ENCODE assay signal across 27 mouse cellular contexts in the genomic region with DNA sequence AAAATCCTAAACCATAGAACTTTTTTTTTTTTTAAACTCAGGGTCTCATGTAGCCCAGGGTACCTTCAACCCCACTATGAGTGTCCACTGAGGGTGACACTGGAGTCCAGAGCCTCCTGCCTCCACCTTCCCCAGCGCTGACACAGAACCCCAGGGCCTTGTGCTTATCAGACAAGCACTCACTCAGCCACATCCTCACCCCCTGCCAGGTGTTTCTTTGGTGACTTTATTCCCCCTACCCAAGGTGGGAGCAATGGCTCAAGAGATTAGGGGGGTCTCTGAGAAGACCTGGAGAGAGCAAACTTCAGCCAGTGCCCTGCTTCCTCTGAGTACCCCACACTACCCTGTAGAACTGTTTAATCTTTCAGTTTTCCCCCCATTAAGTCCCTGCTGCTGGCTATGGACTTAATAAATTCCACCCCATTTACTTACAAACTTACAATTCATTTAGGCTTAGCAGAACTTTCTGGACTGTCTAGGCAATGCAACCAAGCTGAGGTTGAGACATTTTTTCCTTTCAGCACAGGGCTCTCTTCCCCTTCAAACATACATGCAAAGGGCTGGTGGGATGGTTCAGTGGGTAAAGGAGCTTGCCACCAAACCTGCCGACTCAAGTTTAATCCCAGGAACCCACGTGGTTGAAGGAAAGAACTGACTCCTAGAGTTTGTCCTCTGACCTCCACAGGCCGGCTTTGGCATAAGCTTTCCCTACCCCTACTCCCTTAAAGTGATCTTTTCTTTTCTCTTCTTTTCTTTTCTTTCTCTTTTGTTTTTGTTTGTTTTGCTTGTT. TPM values are rescaled to one million over a fixed set of nuclear protein-coding genes. Genes with fewer than 3 reads are reported as not detected.
A peak's percentile ranks its signal among the peaks of the same experiment; 100 is the strongest.
DNase-seq lines count a peak whose midpoint lies in the region; ATAC-seq and TF ChIP-seq lines count a peak whose summit lies in the region.
"Had no signal": no experiment of that assay in that cellular context is flagged by ENCODE, and none has a peak within 500 bp of the region (broad histone marks: within the 10 kb centered on the region; RNA-seq: fewer than 3 reads in every experiment).

No protein-coding gene starts in this region.

- TF ChIP-seq POLR2A in kidney, adult 2 months (IDR thresholded peaks at IDR 0.05; ENCODE audit: low read depth, low read length), result no peak
- no peak; a peak in 1 of 4 replicates for TF ChIP-seq POLR2A in MEL (IDR thresholded peaks at IDR 0.05; ENCODE audit: control insufficient read depth in 1 of 2, insufficient read depth in 1 of 2, low read depth in 1 of 2, low read length in 2 of 2, poor library complexity in 1 of 2)

- H3K4me1 ChIP-seq in kidney, adult 2 months (ENCODE audit: control insufficient read depth, insufficient read depth, low read length), result no peaks in the 10 kb centered on the region; the same call in 1 of the 2 replicates
- H3K4me1 ChIP-seq in kidney, embryonic 16.5 days (ENCODE audit: insufficient read depth, low read length), result peaks cover 21% of the 10 kb centered on the region
- H3K4me1 ChIP-seq in MEL (ENCODE audit: control insufficient read depth in 1 of 2, insufficient read depth in 2 of 2, low read length in 2 of 2), result peaks cover 31 to 58% of the 10 kb centered on the region in 2 experiments
- H3K4me1 ChIP-seq in forebrain, embryonic 11.5 days (replicated peaks; ENCODE audit: control insufficient read depth, insufficient read depth, low read length), result peaks cover 7% of the 10 kb centered on the region; the same call in 1 of the 2 replicates
- H3K4me1 ChIP-seq in lung, postnatal 0 days (ENCODE audit: insufficient read depth, low read depth, low read length), result peaks cover 17% of the 10 kb centered on the region; the same call in 1 of the 2 replicates

- DNase-seq in kidney, adult 2 months, result peak; percentile 62
- DNase-seq in MEL (ENCODE audit: low read depth, low spot score), result peak; percentile 78
- peak; percentile 50 for DNase-seq in thymus, postnatal 25 days
- DNase-seq in forebrain, embryonic 11.5 days (ENCODE audit: low spot score), result no peak
- DNase-seq in urinary bladder, postnatal 4 days (ENCODE audit: low spot score in 2 of 2), result no peak
- DNase-seq in lung, postnatal 0 days (ENCODE audit: low spot score), result no peak
- DNase-seq: adrenal gland, postnatal 25 days; cerebellum, adult 11-12 months; cerebellum, adult 9-11 months; forebrain, postnatal 0 days; heart, postnatal 10 days; lung, postnatal 36 days; retina, postnatal 1 day; right cerebral cortex, postnatal 14 days had no signal

- 54% methylated on average over 4 of the region's 4 CpGs for WGBS in kidney, adult 2 months
- 35% methylated on average over 4 of the region's 4 CpGs for WGBS in kidney, embryonic 16.5 days
- WGBS in forebrain, embryonic 11.5 days, result 22% methylated on average over 4 of the region's 4 CpGs
- WGBS in lung, postnatal 0 days, result 45% methylated on average over 4 of the region's 4 CpGs

- H3K27me3 ChIP-seq in kidney, adult 2 months (replicated peaks; ENCODE audit: control insufficient read depth, insufficient read depth, low read length), result no peaks in the 10 kb centered on the region
- H3K27me3 ChIP-seq in kidney, embryonic 16.5 days (ENCODE audit: insufficient read depth, low read length), result no peaks in the 10 kb centered on the region
- H3K27me3 ChIP-seq in MEL (ENCODE audit: control insufficient read depth in 1 of 2, insufficient read depth in 2 of 2, low read length in 2 of 2), result no peaks in the 10 kb centered on the region
- peaks cover 8% of the 10 kb centered on the region; the same call in 1 of the 2 replicates for H3K27me3 ChIP-seq in forebrain, embryonic 11.5 days (ENCODE audit: control insufficient read depth, insufficient read depth, low read length)
- H3K27me3 ChIP-seq in lung, postnatal 0 days (replicated peaks; ENCODE audit: insufficient read depth, low read length), result no peaks in the 10 kb centered on the region
- H3K27me3 ChIP-seq: intestine, embryonic 15.5 days; lung, embryonic 15.5 days had no signal

- no peak overlapping the region for H3K4me3 ChIP-seq in kidney, adult 2 months (ENCODE audit: insufficient read depth, low read depth, low read length)
- H3K4me3 ChIP-seq in kidney, embryonic 16.5 days (ENCODE audit: low read length), result no peak overlapping the region
- peak overlapping the region in 1 of 2 experiments; percentile 27; a peak in 1 of 4 replicates for H3K4me3 ChIP-seq in MEL (ENCODE audit: control insufficient read depth in 1 of 2, insufficient read depth in 1 of 2, low read depth in 2 of 2, low read length in 2 of 2)
- no peak overlapping the region for H3K4me3 ChIP-seq in forebrain, embryonic 11.5 days (ENCODE audit: low read depth, low read length)
- no peak overlapping the region for H3K4me3 ChIP-seq in lung, postnatal 0 days (ENCODE audit: low read depth, low read length)
- H3K4me3 ChIP-seq: embryonic facial prominence, embryonic 13.5 days; forebrain, embryonic 10.5 days; heart, embryonic 13.5 days; hindbrain, embryonic 10.5 days; intestine, embryonic 15.5 days; limb, embryonic 12.5 days; liver, embryonic 15.5 days; lung, embryonic 15.5 days; midbrain, embryonic 13.5 days had no signal

- H3K27ac ChIP-seq in kidney, adult 2 months (ENCODE audit: insufficient read depth, low read depth, low read length), result no peak overlapping the region
- H3K27ac ChIP-seq in kidney, embryonic 16.5 days (ENCODE audit: low read length), result no peak overlapping the region
- H3K27ac ChIP-seq in MEL (ENCODE audit: control insufficient read depth, low read depth, low read length), result peak overlapping the region; percentile 99
- no peak overlapping the region for H3K27ac ChIP-seq in forebrain, embryonic 11.5 days (ENCODE audit: low read depth, low read length)
- no peak overlapping the region for H3K27ac ChIP-seq in lung, postnatal 0 days (ENCODE audit: low read length)
- H3K27ac ChIP-seq: embryonic facial prominence, embryonic 13.5 days; forebrain, embryonic 10.5 days; heart, embryonic 13.5 days; hindbrain, embryonic 10.5 days; hindbrain, postnatal 0 days; intestine, embryonic 15.5 days; limb, embryonic 12.5 days; liver, embryonic 15.5 days; lung, embryonic 15.5 days; midbrain, embryonic 13.5 days had no signal

- TF ChIP-seq EP300 in MEL (IDR thresholded peaks at IDR 0.05; ENCODE audit: low read depth in 1 of 2, low read length in 2 of 2), result peak; percentile 83 to 84
- no peak for TF ChIP-seq EP300 in lung, postnatal 0 days (IDR thresholded peaks at IDR 0.05)

- no peaks in the 10 kb centered on the region for H3K9me3 ChIP-seq in kidney, embryonic 16.5 days (ENCODE audit: low read length)
- no peaks in the 10 kb centered on the region for H3K9me3 ChIP-seq in MEL (replicated peaks; ENCODE audit: insufficient read depth, low read length)
- H3K9me3 ChIP-seq in forebrain, embryonic 11.5 days (ENCODE audit: control insufficient read depth, low read length), result no peaks in the 10 kb centered on the region
- no peaks in the 10 kb centered on the region for H3K9me3 ChIP-seq in lung, postnatal 0 days (ENCODE audit: low read length)
- H3K9me3 ChIP-seq: embryonic facial prominence, embryonic 13.5 days; forebrain, embryonic 10.5 days; heart, embryonic 13.5 days; hindbrain, embryonic 10.5 days; intestine, embryonic 15.5 days; limb, embryonic 12.5 days; liver, embryonic 15.5 days; lung, embryonic 15.5 days; midbrain, embryonic 13.5 days had no signal

- no peak overlapping the region for H3K9ac ChIP-seq in kidney, embryonic 16.5 days (replicated peaks; ENCODE audit: low read length)
- H3K9ac ChIP-seq in MEL (ENCODE audit: control insufficient read depth, low read depth, low read length, poor library complexity, severe bottlenecking), result peak overlapping the region; percentile 87
- no peak overlapping the region for H3K9ac ChIP-seq in forebrain, embryonic 11.5 days (ENCODE audit: low read length)
- no peak overlapping the region for H3K9ac ChIP-seq in lung, postnatal 0 days (replicated peaks; ENCODE audit: low read depth)
- H3K9ac ChIP-seq: embryonic facial prominence, embryonic 13.5 days; forebrain, postnatal 0 days; heart, embryonic 13.5 days; intestine, embryonic 15.5 days; limb, embryonic 12.5 days; liver, embryonic 15.5 days; lung, embryonic 15.5 days; midbrain, embryonic 13.5 days had no signal

- no peaks in the 10 kb centered on the region for H3K36me3 ChIP-seq in kidney, adult 2 months (ENCODE audit: control insufficient read depth, insufficient read depth, low read length)
- H3K36me3 ChIP-seq in kidney, embryonic 16.5 days (ENCODE audit: insufficient read depth, low read length), result no peaks in the 10 kb centered on the region
- H3K36me3 ChIP-seq in MEL (ENCODE audit: control insufficient read depth in 1 of 2, insufficient read depth in 2 of 2, low read length in 2 of 2), result peaks cover 0 to 47% of the 10 kb centered on the region in 2 experiments; a peak in 2 of 4 replicates
- no peaks in the 10 kb centered on the region for H3K36me3 ChIP-seq in forebrain, embryonic 11.5 days (ENCODE audit: control insufficient read depth, insufficient read depth, low read length)
- H3K36me3 ChIP-seq in lung, postnatal 0 days (ENCODE audit: insufficient read depth, low read length), result no peaks in the 10 kb centered on the region
- H3K36me3 ChIP-seq: embryonic facial prominence, embryonic 13.5 days; forebrain, embryonic 10.5 days; heart, embryonic 13.5 days; hindbrain, embryonic 10.5 days; intestine, embryonic 15.5 days; limb, embryonic 12.5 days; liver, embryonic 15.5 days; lung, embryonic 15.5 days; midbrain, embryonic 13.5 days had no signal

- peaks cover 4% of the 10 kb centered on the region; the same call in 1 of the 2 replicates for H3K79me2 ChIP-seq in MEL (ENCODE audit: control insufficient read depth, insufficient read depth, low read length, poor library complexity)

- ATAC-seq in kidney, embryonic 16.5 days (ENCODE audit: low FRiP score, low TSS enrichment), result no peak
- ATAC-seq in megakaryocyte-erythroid progenitor cell, adult 5-6 weeks (replicated peaks; ENCODE audit: low FRiP score, low TSS enrichment, poor library complexity, severe bottlenecking), result peak; percentile 37; the same call in 1 of the 2 replicates
- no peak for ATAC-seq in forebrain, embryonic 11.5 days (replicated peaks; ENCODE audit: low FRiP score)
- ATAC-seq in lung, postnatal 0 days, result no peak
- ATAC-seq: CD4-positive, CD25-positive, alpha-beta regulatory T cell, adult 4 months; forebrain, postnatal 0 days; hindbrain, postnatal 0 days; intestine, embryonic 15.5 days; midbrain, embryonic 13.5 days had no signal

- no peak for TF ChIP-seq RAD21 in MEL (IDR thresholded peaks at IDR 0.05; ENCODE audit: low read depth, low read length)

- TF ChIP-seq CTCF in kidney, adult 2 months (conservative IDR thresholded peaks at IDR 0.05; ENCODE audit: insufficient read depth, insufficient read length, low read depth, low read length), result no peak
- TF ChIP-seq CTCF in MEL (IDR thresholded peaks at IDR 0.05 in 2 of 3, conservative IDR thresholded peaks at IDR 0.05 in 1 of 3; ENCODE audit: control insufficient read depth in 1 of 3, insufficient read depth in 1 of 3, low read depth in 2 of 3, low read length in 3 of 3, poor library complexity in 1 of 3, severe bottlenecking in 1 of 3), result no peak
- TF ChIP-seq CTCF in lung, postnatal 0 days (IDR thresholded peaks at IDR 0.05), result no peak

- no peak overlapping the region for H3K4me2 ChIP-seq in kidney, embryonic 16.5 days (replicated peaks; ENCODE audit: low read depth, low read length)
- H3K4me2 ChIP-seq in forebrain, embryonic 11.5 days (ENCODE audit: low read depth, low read length, severe bottlenecking), result no peak overlapping the region
- no peak overlapping the region for H3K4me2 ChIP-seq in lung, postnatal 0 days (replicated peaks; ENCODE audit: low read depth, low read length)
- H3K4me2 ChIP-seq: intestine, embryonic 15.5 days; midbrain, embryonic 13.5 days had no signal

RNA-seq across cellular contexts. Expression of a gene that starts 54.2 kb away (rescaled TPM):
- 126 and 136 TPM in 2 replicates for polyA plus RNA-seq in kidney, adult 2 months (2012; rRNA removed)
- polyA plus RNA-seq in kidney, embryonic 16.5 days (2015; fragmentation: Nextera tagmentation; extraction: Ambion mirVana), result 110 and 123 TPM in 2 replicates
- 70.4 and 71.1 TPM in 2 replicates for total RNA-seq in MEL (2012; rRNA removed)
- polyA plus RNA-seq in MEL (2012; ENCODE audit: insufficient read depth in 1 of 2, insufficient read length in 2 of 2, low read depth in 1 of 2, low replicate concordance in 2 of 2, missing spikeins in 1 of 2), result 100 to 1,000 TPM in 1 of 2 experiments, not detected in 1; 104 TPM
- 105 and 126 TPM in 2 replicates for total RNA-seq in megakaryocyte-erythroid progenitor cell, adult 5-6 weeks (2014; fragmentation: Nextera tagmentation)
- 97.0 and 146 TPM in 2 replicates for total RNA-seq in megakaryocyte-erythroid progenitor cell, adult 5-6 weeks (2017)
- 156 and 163 TPM in 2 replicates for polyA plus RNA-seq in forebrain, embryonic 11.5 days (2014; fragmentation: Nextera tagmentation; extraction: Ambion mirVana)
- polyA plus RNA-seq in lung, postnatal 0 days (2015; fragmentation: Nextera tagmentation; extraction: Ambion mirVana), result 68.5 and 74.0 TPM in 2 replicates

Comparison
In these comparisons a context has a peak if more than half of its experiments do, and no peak if none do; other contexts are left out.
1. DNase-seq: peak in kidney, adult 2 months (single experiment), MEL (single experiment) and thymus, postnatal 25 days (single experiment); none in forebrain, embryonic 11.5 days (single experiment), urinary bladder, postnatal 4 days (0 of 2) and lung, postnatal 0 days (single experiment).